22 mouse cellular contexts compared by ENCODE assay signal in the genomic region with DNA sequence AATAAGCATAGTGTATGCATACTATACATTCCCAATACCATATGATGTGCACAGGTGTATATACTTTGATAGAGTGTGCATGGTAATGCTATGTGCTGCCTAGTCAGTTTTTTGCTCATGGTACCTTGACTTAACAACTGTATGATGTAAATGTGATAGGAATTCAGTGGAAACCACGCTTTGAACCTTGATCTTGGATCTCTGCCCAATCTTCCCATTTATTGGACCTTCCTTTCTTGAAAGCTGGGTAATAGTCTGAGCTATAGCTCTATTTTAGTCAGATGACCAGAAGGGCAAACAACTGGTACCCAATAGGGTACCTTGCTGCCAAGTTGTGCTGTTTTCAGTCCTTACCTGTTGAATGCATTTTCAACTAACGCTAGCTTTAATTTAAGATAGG. TPM values are rescaled to one million over a fixed set of nuclear protein-coding genes. Genes with fewer than 3 reads are reported as not detected.
DNase-seq lines count a peak whose midpoint lies in the region; TF ChIP-seq lines count a peak whose summit lies in the region.
"Had no signal": no experiment of that assay in that cellular context is flagged by ENCODE, and none has a peak within 500 bp of the region (broad histone marks: within the 10 kb centered on the region; RNA-seq: fewer than 3 reads in every experiment).

No protein-coding gene starts in this region.

- intact Hi-C loops in left cerebral cortex, adult 2 months (cut with DNase I) = no loop called here

- DNase-seq in left cerebral cortex, adult 2 months (ENCODE audit: extremely low spot score in 1 of 2, low spot score in 2 of 2) = no peak
- DNase-seq in left cerebral cortex, adult 8-10 months (ENCODE audit: low spot score in 2 of 2) = no peak
- peak; percentile 75 for DNase-seq in A20 (ENCODE audit: low read depth, low spot score)
- peak; percentile 53 for DNase-seq in NIH3T3 (ENCODE audit: low read depth)
- no peak for DNase-seq in kidney, postnatal 14 days
- DNase-seq in cerebellum, postnatal 4 days (ENCODE audit: low spot score in 2 of 2) = no peak
- no peak for DNase-seq in ovary, adult 18-20 months (ENCODE audit: low spot score)
- DNase-seq: adrenal gland, adult 8-10 months; adrenal gland, postnatal 14 days; adrenal gland, postnatal 36 days; cerebellum, adult 11-12 months; cerebellum, adult 2 months; cerebellum, adult 9-10 months; cerebellum, postnatal 10 days; cerebellum, postnatal 25 days; embryo, embryonic 11 days had no signal

- no peak overlapping the region for H3K4me3 ChIP-seq in left cerebral cortex, adult 2 months
- H3K4me3 ChIP-seq: embryonic facial prominence, embryonic 13.5 days; embryonic facial prominence, embryonic 15.5 days; erythroblast, embryonic 14.5 days; forebrain, embryonic 10.5 days; forebrain, embryonic 12.5 days had no signal

- no peak for TF ChIP-seq CTCF in left cerebral cortex, adult 2 months (IDR thresholded peaks at IDR 0.05)

- peak overlapping the region; percentile 13; the same call in 1 of the 2 replicates for H3K27ac ChIP-seq in left cerebral cortex, adult 2 months
- H3K27ac ChIP-seq: embryonic facial prominence, embryonic 13.5 days; embryonic facial prominence, embryonic 15.5 days; forebrain, embryonic 10.5 days; forebrain, embryonic 12.5 days had no signal

RNA-seq across cellular contexts. Expression of gene Rasgrp3, which starts 31.8 kb away (rescaled TPM):
- 1 to 10 TPM; 7.4 to 9.0 TPM for total RNA-seq in left cerebral cortex, adult 2 months (2021)
- total RNA-seq in left cerebral cortex, adult 8-10 months (2022) = 10 to 100 TPM; 13.3 to 23.8 (median 18.6) TPM
- total RNA-seq: common myeloid progenitor, adult 5-6 weeks had no signal

Comparison
In these comparisons a context has a peak if more than half of its experiments do, and no peak if none do; other contexts are left out.
1. DNase-seq: peak in A20 (single experiment) and NIH3T3 (single experiment); none in left cerebral cortex, adult 2 months (0 of 2), left cerebral cortex, adult 8-10 months (0 of 2), kidney, postnatal 14 days (single experiment), cerebellum, postnatal 4 days (0 of 2) and ovary, adult 18-20 months (single experiment).